Mouse (Mus musculus): Measurements from ENCODE around the gene Per2. TPM values are rescaled to one million over a fixed set of nuclear protein-coding genes. Genes with fewer than 3 reads are reported as not detected.
A peak's percentile ranks its signal among the peaks of the same experiment; 100 is the strongest.

Per2 gene
- polyA plus RNA-seq, 1 experiment = 0.96 TPM

GRCm38 (mm10) chr1:91493938-91494337, 34.8 kb upstream of the Per2 start:
- no peak overlapping the region for H3K4me3 ChIP-seq (ENCODE audit: insufficient read depth, poor library complexity, severe bottlenecking)
- H3K36me3 ChIP-seq (ENCODE audit: control insufficient read depth, insufficient read depth) = no peaks in the 10 kb centered on the region
- peaks cover 43% of the 10 kb centered on the region for H3K79me2 ChIP-seq (ENCODE audit: control insufficient read depth, insufficient read depth)
- no peak for TF ChIP-seq MAX (IDR thresholded peaks at IDR 0.05)
- TF ChIP-seq CTCF (IDR thresholded peaks at IDR 0.05; ENCODE audit: control insufficient read depth, insufficient read depth, insufficient read length) = no peak
- TF ChIP-seq CEBPB (IDR thresholded peaks at IDR 0.05; ENCODE audit: low read depth) = no peak
- no peak for TF ChIP-seq MYOD1 (IDR thresholded peaks at IDR 0.05; ENCODE audit: control insufficient read depth, insufficient read length, low read depth)
- TF ChIP-seq FOSL1 (IDR thresholded peaks at IDR 0.05; ENCODE audit: insufficient read depth, low read length, poor library complexity, severe bottlenecking) = no peak
- no peak for TF ChIP-seq MYOG (IDR thresholded peaks at IDR 0.05; ENCODE audit: control insufficient read depth, extremely low read depth, insufficient read length)
- TF ChIP-seq USF1 (IDR thresholded peaks at IDR 0.05; ENCODE audit: low read depth) = no peak
- no peaks in the 10 kb centered on the region for H3K27me3 ChIP-seq (ENCODE audit: control insufficient read depth, insufficient read depth, insufficient read length)
- no peak overlapping the region for H3ac ChIP-seq (ENCODE audit: control insufficient read depth, insufficient read length, low read depth)
- H3K79me3 ChIP-seq (ENCODE audit: low read depth) = peaks cover 20% of the 10 kb centered on the region

GRCm38 (mm10) chr1:91492740-91493139, 33.6 kb upstream of the Per2 start:
- Histone ChIP-seq H3K79me3 (ENCODE audit: low read depth) (peaks cover 20% of the 10 kb centered on the region), H3K36me3 (ENCODE audit: control insufficient read depth, insufficient read depth) (no peaks in the 10 kb centered on the region), H3ac (ENCODE audit: control insufficient read depth, insufficient read length, low read depth) (no peak overlapping the region), H3K27me3 (ENCODE audit: control insufficient read depth, insufficient read depth, insufficient read length) (no peaks in the 10 kb centered on the region), H3K79me2 (ENCODE audit: control insufficient read depth, insufficient read depth) (peaks cover 32% of the 10 kb centered on the region), H3K4me3 (ENCODE audit: insufficient read depth, poor library complexity, severe bottlenecking) (no peak overlapping the region)
- TF ChIP-seq MYOG (IDR thresholded peaks at IDR 0.05; ENCODE audit: control insufficient read depth, extremely low read depth, insufficient read length) (no peak), CEBPB (IDR thresholded peaks at IDR 0.05; ENCODE audit: low read depth) (no peak), FOSL1 (IDR thresholded peaks at IDR 0.05; ENCODE audit: insufficient read depth, low read length, poor library complexity, severe bottlenecking) (peak; percentile 24), CTCF (IDR thresholded peaks at IDR 0.05; ENCODE audit: control insufficient read depth, insufficient read depth, insufficient read length) (no peak), MAX (IDR thresholded peaks at IDR 0.05) (no peak), USF1 (IDR thresholded peaks at IDR 0.05; ENCODE audit: low read depth) (no peak), MYOD1 (IDR thresholded peaks at IDR 0.05; ENCODE audit: control insufficient read depth, insufficient read length, low read depth) (no peak)

GRCm38 (mm10) chr1:91490322-91490721, 31.2 kb upstream of the Per2 start:
- H3ac ChIP-seq (ENCODE audit: control insufficient read depth, insufficient read length, low read depth) = no peak overlapping the region
- peaks cover 5% of the 10 kb centered on the region for H3K79me3 ChIP-seq (ENCODE audit: low read depth)
- TF ChIP-seq CTCF (IDR thresholded peaks at IDR 0.05; ENCODE audit: control insufficient read depth, insufficient read depth, insufficient read length) (no peak), USF1 (IDR thresholded peaks at IDR 0.05; ENCODE audit: low read depth) (no peak), MYOG (IDR thresholded peaks at IDR 0.05; ENCODE audit: control insufficient read depth, extremely low read depth, insufficient read length) (no peak), FOSL1 (IDR thresholded peaks at IDR 0.05; ENCODE audit: insufficient read depth, low read length, poor library complexity, severe bottlenecking) (peak; percentile 39), MYOD1 (IDR thresholded peaks at IDR 0.05; ENCODE audit: control insufficient read depth, insufficient read length, low read depth) (peak; percentile 6), MAX (IDR thresholded peaks at IDR 0.05) (peak; percentile 36), CEBPB (IDR thresholded peaks at IDR 0.05; ENCODE audit: low read depth) (no peak)
- peaks cover 8% of the 10 kb centered on the region for H3K79me2 ChIP-seq (ENCODE audit: control insufficient read depth, insufficient read depth)
- no peaks in the 10 kb centered on the region for H3K27me3 ChIP-seq (ENCODE audit: control insufficient read depth, insufficient read depth, insufficient read length)
- H3K36me3 ChIP-seq (ENCODE audit: control insufficient read depth, insufficient read depth) = no peaks in the 10 kb centered on the region
- H3K4me3 ChIP-seq (ENCODE audit: insufficient read depth, poor library complexity, severe bottlenecking) = no peak overlapping the region

- Histone ChIP-seq H3K79me2 (ENCODE audit: control insufficient read depth, insufficient read depth) (no peaks in the 10 kb centered on the region), H3K79me3 (ENCODE audit: low read depth) (no peaks in the 10 kb centered on the region), H3K27me3 (ENCODE audit: control insufficient read depth, insufficient read depth, insufficient read length) (no peaks in the 10 kb centered on the region), H3ac (ENCODE audit: control insufficient read depth, insufficient read length, low read depth) (no peak overlapping the region), H3K4me3 (ENCODE audit: insufficient read depth, poor library complexity, severe bottlenecking) (no peak overlapping the region), H3K36me3 (ENCODE audit: control insufficient read depth, insufficient read depth) (no peaks in the 10 kb centered on the region)
- TF ChIP-seq FOSL1 (IDR thresholded peaks at IDR 0.05; ENCODE audit: insufficient read depth, low read length, poor library complexity, severe bottlenecking) (no peak), MYOG (IDR thresholded peaks at IDR 0.05; ENCODE audit: control insufficient read depth, extremely low read depth, insufficient read length) (no peak), MAX (IDR thresholded peaks at IDR 0.05) (no peak), USF1 (IDR thresholded peaks at IDR 0.05; ENCODE audit: low read depth) (no peak), CTCF (IDR thresholded peaks at IDR 0.05; ENCODE audit: control insufficient read depth, insufficient read depth, insufficient read length) (no peak), MYOD1 (IDR thresholded peaks at IDR 0.05; ENCODE audit: control insufficient read depth, insufficient read length, low read depth) (no peak), CEBPB (IDR thresholded peaks at IDR 0.05; ENCODE audit: low read depth) (no peak)
These were observed 27.0 kb upstream of the Per2 start for GRCm38 (mm10) chr1:91486165-91486564.

GRCm38 (mm10) chr1:91485422-91485821, 26.3 kb upstream of the Per2 start:
- Histone ChIP-seq H3K36me3 (ENCODE audit: control insufficient read depth, insufficient read depth) (no peaks in the 10 kb centered on the region), H3K4me3 (ENCODE audit: insufficient read depth, poor library complexity, severe bottlenecking) (no peak overlapping the region), H3K27me3 (ENCODE audit: control insufficient read depth, insufficient read depth, insufficient read length) (no peaks in the 10 kb centered on the region), H3K79me3 (ENCODE audit: low read depth) (no peaks in the 10 kb centered on the region), H3K79me2 (ENCODE audit: control insufficient read depth, insufficient read depth) (no peaks in the 10 kb centered on the region), H3ac (ENCODE audit: control insufficient read depth, insufficient read length, low read depth) (no peak overlapping the region)
- TF ChIP-seq USF1 (IDR thresholded peaks at IDR 0.05; ENCODE audit: low read depth) = no peak
- TF ChIP-seq CEBPB (IDR thresholded peaks at IDR 0.05; ENCODE audit: low read depth) = no peak
- TF ChIP-seq MYOG (IDR thresholded peaks at IDR 0.05; ENCODE audit: control insufficient read depth, extremely low read depth, insufficient read length) = no peak
- no peak for TF ChIP-seq FOSL1 (IDR thresholded peaks at IDR 0.05; ENCODE audit: insufficient read depth, low read length, poor library complexity, severe bottlenecking)
- no peak for TF ChIP-seq MYOD1 (IDR thresholded peaks at IDR 0.05; ENCODE audit: control insufficient read depth, insufficient read length, low read depth)
- no peak for TF ChIP-seq CTCF (IDR thresholded peaks at IDR 0.05; ENCODE audit: control insufficient read depth, insufficient read depth, insufficient read length)
- no peak for TF ChIP-seq MAX (IDR thresholded peaks at IDR 0.05)

- H3K4me3 ChIP-seq (ENCODE audit: insufficient read depth, poor library complexity, severe bottlenecking) = no peak overlapping the region
- H3K79me3 ChIP-seq (ENCODE audit: low read depth) = no peaks in the 10 kb centered on the region
- no peak overlapping the region for H3ac ChIP-seq (ENCODE audit: control insufficient read depth, insufficient read length, low read depth)
- no peaks in the 10 kb centered on the region for H3K27me3 ChIP-seq (ENCODE audit: control insufficient read depth, insufficient read depth, insufficient read length)
- H3K79me2 ChIP-seq (ENCODE audit: control insufficient read depth, insufficient read depth) = no peaks in the 10 kb centered on the region
- TF ChIP-seq CTCF (IDR thresholded peaks at IDR 0.05; ENCODE audit: control insufficient read depth, insufficient read depth, insufficient read length) = no peak
- TF ChIP-seq FOSL1 (IDR thresholded peaks at IDR 0.05; ENCODE audit: insufficient read depth, low read length, poor library complexity, severe bottlenecking) = no peak
- TF ChIP-seq MAX (IDR thresholded peaks at IDR 0.05) = no peak
- TF ChIP-seq CEBPB (IDR thresholded peaks at IDR 0.05; ENCODE audit: low read depth) = no peak
- no peak for TF ChIP-seq MYOG (IDR thresholded peaks at IDR 0.05; ENCODE audit: control insufficient read depth, extremely low read depth, insufficient read length)
- TF ChIP-seq USF1 (IDR thresholded peaks at IDR 0.05; ENCODE audit: low read depth) = no peak
- no peak for TF ChIP-seq MYOD1 (IDR thresholded peaks at IDR 0.05; ENCODE audit: control insufficient read depth, insufficient read length, low read depth)
- H3K36me3 ChIP-seq (ENCODE audit: control insufficient read depth, insufficient read depth) = no peaks in the 10 kb centered on the region
These were observed 24.9 kb upstream of the Per2 start for GRCm38 (mm10) chr1:91484011-91484346.
